Mouse (Mus musculus) embryonic fibroblast, embryonic 13.5 days (primary cell): ENCODE data around the gene Calhm4. TPM values are rescaled to one million over a fixed set of nuclear protein-coding genes. Genes with fewer than 3 reads are reported as not detected.

Source experiments
- H3K27ac ChIP-seq: 2 replicates; pipeline ENCODE4 v1.5.1; 2012; ENCODE audit warnings: low read length, control low read depth, inconsistent platforms; ENCODE audit not compliant: insufficient read depth
- H3K4me1 ChIP-seq: 2 replicates; pipeline ENCODE4 v1.6.1; 2011; ENCODE audit warnings: low read length; ENCODE audit not compliant: control insufficient read depth, insufficient read depth
- H3K4me3 ChIP-seq: 2 replicates; pipeline ENCODE4 v1.5.1; 2011; ENCODE audit warnings: mild to moderate bottlenecking, control low read depth, low read length; ENCODE audit not compliant: insufficient read depth
- CTCF ChIP-seq: IDR thresholded peaks from 2 replicates; pipeline ENCODE4 v1.5.1; 2011; ENCODE audit warnings: mild to moderate bottlenecking, control low read depth, low read length, moderate library complexity, borderline replicate concordance; ENCODE audit not compliant: insufficient read depth
- POLR2A ChIP-seq: IDR thresholded peaks from 2 replicates; pipeline ENCODE4 v1.6.1; 2011; ENCODE audit warnings: low read depth, mild to moderate bottlenecking, control low read depth, low read length, moderate library complexity
- polyA plus RNA-seq: library from polyadenylated mRNA; stranded (reverse); fragments of >200 nt; gene quantifications from 2 replicates; pipeline ENCODE4 v1.2.4, GENCODE M21; 2011; ENCODE audit warnings: low read depth; ENCODE audit not compliant: missing spikeins, insufficient read length

Gene Calhm4
- polyA plus RNA-seq, 1 experiment = 0.14 TPM

- Histone ChIP-seq H3K4me1 (peaks cover 4% of the 10 kb centered on the region; the same call in 1 of the 2 replicates), H3K4me3 (no peak overlapping the region), H3K27ac (no peak overlapping the region)
- TF ChIP-seq CTCF = no peak
- no peak for TF ChIP-seq POLR2A
Observed at GRCm38 (mm10) chr10:34066591-34066990, 22.5 kb upstream of the Calhm4 start.

GRCm38 (mm10) chr10:34053987-34054386 is 9.9 kb upstream of the Calhm4 start:
- no peak overlapping the region for H3K4me3 ChIP-seq
- H3K4me1 ChIP-seq = no peaks in the 10 kb centered on the region
- no peak for TF ChIP-seq CTCF
- TF ChIP-seq POLR2A = no peak
- H3K27ac ChIP-seq = no peak overlapping the region

GRCm38 (mm10) chr10:34037401-34037800 is 6.7 kb downstream of the Calhm4 start, which contains the start of gene Trappc3l:
TSS of gene Trappc3l (plus strand) at chr10:34037597.
- Histone ChIP-seq H3K27ac (no peak within 1 kb of the TSS), H3K4me1 (no peaks in the 10 kb centered on the region; the same call in 1 of the 2 replicates), H3K4me3 (no peak within 1 kb of the TSS)
- TF ChIP-seq POLR2A (no peak), CTCF (no peak)

GRCm38 (mm10) chr10:34036587-34036986 is 7.5 kb downstream of the Calhm4 start:
- Histone ChIP-seq H3K27ac (no peak overlapping the region), H3K4me3 (no peak overlapping the region), H3K4me1 (no peaks in the 10 kb centered on the region; the same call in 1 of the 2 replicates)
- TF ChIP-seq POLR2A = no peak
- no peak for TF ChIP-seq CTCF

GRCm38 (mm10) chr10:34033630-34034305 is 10.3 kb downstream of the Calhm4 start:
- TF ChIP-seq CTCF (peak; percentile 85), POLR2A (no peak)

GRCm38 (mm10) chr10:34030322-34030721 is 13.8 kb downstream of the Calhm4 start:
- no peaks in the 10 kb centered on the region for H3K4me1 ChIP-seq
- H3K27ac ChIP-seq = no peak overlapping the region
- TF ChIP-seq CTCF (no peak), POLR2A (no peak)
- no peak overlapping the region for H3K4me3 ChIP-seq

More at GRCm38 (mm10) chr10:34033630-34034305, 10.3 kb downstream of the Calhm4 start:
- H3K27ac ChIP-seq = no peak overlapping the region
- no peaks in the 10 kb centered on the region; the same call in 1 of the 2 replicates for H3K4me1 ChIP-seq
- H3K4me3 ChIP-seq = no peak overlapping the region

GRCm38 (mm10) chr10:34019302-34020075 is 24.6 kb downstream of the Calhm4 start, which contains the start of gene Rwdd1:
TSS of gene Rwdd1 (minus strand) at chr10:34019624.
- peaks cover 2% of the 10 kb centered on the region for H3K4me1 ChIP-seq
- H3K4me3 ChIP-seq = peak within 1 kb of the TSS; percentile 96
- H3K27ac ChIP-seq = peak within 1 kb of the TSS; percentile 89
- TF ChIP-seq CTCF (no peak), POLR2A (peak; percentile 88)

- Histone ChIP-seq H3K4me1 (peaks cover 4% of the 10 kb centered on the region), H3K4me3 (peak overlapping the region; percentile 89), H3K27ac (peak overlapping the region; percentile 89)
- TF ChIP-seq CTCF = no peak
- TF ChIP-seq POLR2A = 0 out of 2 replicates have a peak, but pooled peaks have one; percentile 13
Observed at GRCm38 (mm10) chr10:34018746-34019301, 25.3 kb downstream of the Calhm4 start.

- H3K4me3 ChIP-seq = no peak overlapping the region
Observed at GRCm38 (mm10) chr10:34013241-34013640, 30.9 kb downstream of the Calhm4 start.

More at GRCm38 (mm10) chr10:34013241-34013640, 30.9 kb downstream of the Calhm4 start:
- peaks cover 8% of the 10 kb centered on the region for H3K4me1 ChIP-seq
- TF ChIP-seq POLR2A = no peak
- no peak for TF ChIP-seq CTCF
- H3K27ac ChIP-seq = no peak overlapping the region
